Mouse (Mus musculus) forebrain, postnatal 0 days (tissue): ENCODE measurements around the gene Fbxo28. TPM values are rescaled to one million over a fixed set of nuclear protein-coding genes. Genes with fewer than 3 reads are reported as not detected.

Experiments
- ATAC-seq: fragments of 200-750 bp; cut with Nextera tagmentation; 2 replicates; pipeline ENCODE4 v1.8.0; 2017; ENCODE audit warnings: mild to moderate bottlenecking, moderate library complexity
- DNase-seq: peaks from one replicate; pipeline ENCODE4 v3.0.0-alpha.2; 2015
- H3K27ac ChIP-seq: fragments of 300-500 bp; sonication (generic); 2 replicates; pipeline ENCODE4 v1.5.1; 2014; ENCODE audit warnings: low read depth, mild to moderate bottlenecking, antibody characterized with exemption, low read length, moderate library complexity, mixed read lengths
- H3K27me3 ChIP-seq: fragments of 300-500 bp; sonication (generic); 2 replicates; pipeline ENCODE4 v1.6.1; 2014; ENCODE audit warnings: mild to moderate bottlenecking, low read length, mixed read lengths; ENCODE audit not compliant: insufficient read depth
- H3K36me3 ChIP-seq: fragments of 300-500 bp; sonication (generic); 2 replicates; pipeline ENCODE4 v1.6.1; 2014; ENCODE audit warnings: mild to moderate bottlenecking, moderate library complexity; ENCODE audit not compliant: insufficient read depth
- H3K4me1 ChIP-seq: fragments of 300-500 bp; sonication (generic); 2 replicates; pipeline ENCODE4 v1.6.1; 2014; ENCODE audit warnings: antibody characterized with exemption; ENCODE audit not compliant: insufficient read depth
- H3K4me2 ChIP-seq: fragments of 300-500 bp; sonication (generic); 2 replicates; pipeline ENCODE4 v1.6.1; 2014; ENCODE audit warnings: low read depth, mild to moderate bottlenecking, moderate library complexity
- H3K4me3 ChIP-seq: fragments of 300-500 bp; sonication (generic); 2 replicates; pipeline ENCODE4 v1.5.1; 2014; ENCODE audit warnings: low read depth, low read length, mixed read lengths
- H3K9ac ChIP-seq: fragments of 300-500 bp; sonication (generic); 2 replicates; pipeline ENCODE4 v1.6.1; 2014; ENCODE audit warnings: mild to moderate bottlenecking
- H3K9me3 ChIP-seq: fragments of 300-500 bp; sonication (generic); 2 replicates; pipeline ENCODE4 v1.6.1; 2016; ENCODE audit warnings: low read length
- CTCF ChIP-seq: sonication (generic); IDR thresholded peaks from 2 replicates; pipeline ENCODE4 v1.5.1; 2016; ENCODE audit warnings: antibody characterized with exemption, control low read depth, low read depth
- WGBS: fragments of 180-500 bp; shearing (Covaris S2); extraction: QIAGEN DNeasy Blood & Tissue Kit; methylation state at CpG from one replicate; pipeline ENCODE4 v1.1.7; 2014; 5-methylcytosine and 5-hydroxymethylcytosine counted together
- polyA plus RNA-seq: library from polyadenylated mRNA; unstranded; fragments of >200 nt; fragmentation: Nextera tagmentation; extraction: Ambion mirVana; gene quantifications from 2 replicates; pipeline ENCODE4 v1.2.1, GENCODE M21; 2015
- total RNA-seq: library from RNA; depleted of rRNA; stranded (reverse); fragments of >200 nt; gene quantifications from 2 replicates; pipeline ENCODE4 v1.2.3, GENCODE M21; 2014

Gene Fbxo28
- total and polyA plus RNA-seq, 2 experiments from 2014 or later: 17.4 to 33.9 TPM

DNA sequence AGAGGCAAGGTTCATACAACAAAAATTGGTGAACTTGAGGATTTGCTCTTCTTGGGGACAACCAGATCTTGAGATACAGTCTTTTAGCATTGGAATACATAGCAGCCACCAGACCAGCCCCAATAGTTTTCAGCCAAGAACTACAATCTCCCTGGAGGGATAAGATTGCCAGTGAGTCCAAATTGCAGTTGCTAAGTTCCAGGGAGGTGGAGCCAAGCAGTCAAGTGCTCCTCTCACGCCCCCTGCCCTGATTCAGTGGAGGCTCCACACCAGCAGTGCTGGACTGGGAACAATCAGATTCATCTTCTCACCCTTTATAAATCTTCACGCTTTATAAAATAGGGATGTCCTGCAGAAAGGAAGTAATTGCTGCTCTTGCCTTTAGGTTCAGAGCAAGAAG, 51.6 kb downstream of the Fbxo28 start:
- no peak for TF ChIP-seq CTCF
- Histone ChIP-seq H3K4me2 (no peak overlapping the region), H3K9me3 (no peaks in the 10 kb centered on the region), H3K27me3 (no peaks in the 10 kb centered on the region), H3K36me3 (no peaks in the 10 kb centered on the region), H3K4me3 (no peak overlapping the region), H3K4me1 (no peaks in the 10 kb centered on the region), H3K9ac (no peak overlapping the region), H3K27ac (no peak overlapping the region)
- WGBS: 73% methylated on average over 2 of the region's 2 CpGs
- ATAC-seq (no peak), DNase-seq (no peak)

DNA sequence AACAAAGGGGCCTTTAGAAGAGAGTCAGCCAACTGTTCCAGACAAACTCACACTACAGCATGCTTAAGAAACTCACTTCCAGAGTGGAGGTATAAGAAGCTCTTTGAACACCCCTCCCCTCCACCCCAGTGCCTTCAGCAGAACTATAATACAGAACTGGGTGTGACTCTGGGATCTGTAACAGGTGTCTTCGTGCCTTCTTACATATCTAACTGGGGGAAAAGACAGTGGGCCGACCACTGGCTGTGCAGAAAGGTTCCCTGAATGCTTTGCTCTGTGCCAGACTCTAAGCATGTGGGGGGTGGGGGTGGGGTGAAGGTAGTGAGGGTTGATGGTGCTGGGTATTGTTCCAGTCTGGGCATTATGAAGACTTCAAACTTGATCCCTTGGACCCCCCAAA, 52.8 kb downstream of the Fbxo28 start:
- Histone ChIP-seq H3K4me1 (no peaks in the 10 kb centered on the region), H3K9ac (no peak overlapping the region), H3K9me3 (no peaks in the 10 kb centered on the region), H3K4me2 (no peak overlapping the region), H3K4me3 (no peak overlapping the region), H3K27ac (no peak overlapping the region), H3K36me3 (no peaks in the 10 kb centered on the region), H3K27me3 (0 out of 2 replicates have a peak, but pooled peaks cover 3% of the 10 kb centered on the region)
- no peak for TF ChIP-seq CTCF
- DNase-seq: no peak
- 58% methylated on average over 2 of the region's 2 CpGs for WGBS
- ATAC-seq: no peak

GRCm38 (mm10) chr1:182287781-182288180, 53.6 kb downstream of the Fbxo28 start:
- H3K4me3 ChIP-seq: no peak overlapping the region
- WGBS: 78% methylated on average over 7 of the region's 7 CpGs
- no peak for ATAC-seq
- H3K4me2 ChIP-seq: no peak overlapping the region
- H3K27me3 ChIP-seq: 0 out of 2 replicates have a peak, but pooled peaks cover 3% of the 10 kb centered on the region
- H3K27ac ChIP-seq: no peak overlapping the region
- no peaks in the 10 kb centered on the region for H3K9me3 ChIP-seq
- H3K9ac ChIP-seq: no peak overlapping the region
- no peaks in the 10 kb centered on the region for H3K4me1 ChIP-seq
- TF ChIP-seq CTCF: no peak
- no peak for DNase-seq
- no peaks in the 10 kb centered on the region for H3K36me3 ChIP-seq

DNA sequence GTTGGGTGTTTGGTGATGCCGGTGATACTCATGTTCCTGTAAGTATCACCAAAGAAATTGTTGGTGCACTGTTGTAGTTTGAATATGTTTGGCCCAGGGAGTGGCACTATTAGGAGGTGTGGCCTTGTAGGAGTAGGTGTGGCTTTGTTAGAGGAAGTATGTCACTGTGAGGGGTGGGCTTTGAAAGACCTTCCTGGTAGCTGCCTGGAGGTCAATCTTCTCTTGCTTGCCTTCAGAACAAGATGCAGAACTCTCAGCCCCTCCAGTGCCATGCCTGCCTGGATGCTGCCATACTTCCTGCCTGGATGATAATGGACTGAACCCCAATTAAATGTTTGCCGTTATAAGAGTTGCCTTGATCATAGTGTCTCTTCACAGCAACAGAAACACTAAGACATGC, 56.6 kb downstream of the Fbxo28 start:
- DNase-seq (no peak), ATAC-seq (no peak)
- Histone ChIP-seq H3K36me3 (no peaks in the 10 kb centered on the region), H3K4me2 (no peak overlapping the region), H3K4me1 (peaks cover 9% of the 10 kb centered on the region; the same call in 1 of the 2 replicates), H3K27me3 (0 out of 2 replicates have a peak, but pooled peaks cover 3% of the 10 kb centered on the region), H3K27ac (no peak overlapping the region), H3K9me3 (no peaks in the 10 kb centered on the region), H3K9ac (no peak overlapping the region), H3K4me3 (no peak overlapping the region)
- no peak for TF ChIP-seq CTCF
- 91% methylated on average over 2 of the region's 2 CpGs for WGBS

- Histone ChIP-seq H3K4me1 (peaks cover 9% of the 10 kb centered on the region; the same call in 1 of the 2 replicates), H3K9me3 (no peaks in the 10 kb centered on the region), H3K36me3 (peaks cover 9% of the 10 kb centered on the region), H3K27ac (no peak overlapping the region), H3K27me3 (0 out of 2 replicates have a peak, but pooled peaks cover 3% of the 10 kb centered on the region), H3K4me2 (peak overlapping the region; percentile 88), H3K4me3 (peak overlapping the region; percentile 83; the same call in 1 of the 2 replicates), H3K9ac (no peak overlapping the region)
- 31% methylated on average over 7 of the region's 7 CpGs for WGBS
- TF ChIP-seq CTCF: no peak
- ATAC-seq: no peak
- no peak for DNase-seq
These were observed 58.2 kb downstream of the Fbxo28 start for GRCm38 (mm10) chr1:182283231-182283630.

GRCm38 (mm10) chr1:182282091-182283075, 59.0 kb downstream of the Fbxo28 start, which contains the start of gene Degs1:
TSS of gene Degs1 (minus strand) at chr1:182282804.
- Histone ChIP-seq H3K36me3 (peaks cover 17% of the 10 kb centered on the region), H3K9ac (peak within 1 kb of the TSS; percentile 92), H3K4me2 (peak within 1 kb of the TSS; percentile 88), H3K9me3 (no peaks in the 10 kb centered on the region), H3K27ac (peak within 1 kb of the TSS; percentile 82), H3K27me3 (0 out of 2 replicates have a peak, but pooled peaks cover 3% of the 10 kb centered on the region), H3K4me3 (peak within 1 kb of the TSS; percentile 83), H3K4me1 (peaks cover 9% of the 10 kb centered on the region; the same call in 1 of the 2 replicates)
- no peak for TF ChIP-seq CTCF
- under 1% methylated on average over 94 of the region's 94 CpGs for WGBS
- ATAC-seq (peak; percentile 91), DNase-seq (peak; percentile 92)
